Mouse (Mus musculus) B cell, adult 62 days (primary cell): ENCODE data around the gene Acad10. TPM values are rescaled to one million over a fixed set of nuclear protein-coding genes. Genes with fewer than 3 reads are reported as not detected.

Experiments used
- total RNA-seq: library from RNA; stranded (reverse); gene quantifications from 4 replicates; pipeline ENCODE4 v1.2.4, GENCODE M21; 2023

Acad10 gene
- 9.8 to 13.0 TPM (median 11.4 TPM) in 4 replicates for total RNA-seq

DNA sequence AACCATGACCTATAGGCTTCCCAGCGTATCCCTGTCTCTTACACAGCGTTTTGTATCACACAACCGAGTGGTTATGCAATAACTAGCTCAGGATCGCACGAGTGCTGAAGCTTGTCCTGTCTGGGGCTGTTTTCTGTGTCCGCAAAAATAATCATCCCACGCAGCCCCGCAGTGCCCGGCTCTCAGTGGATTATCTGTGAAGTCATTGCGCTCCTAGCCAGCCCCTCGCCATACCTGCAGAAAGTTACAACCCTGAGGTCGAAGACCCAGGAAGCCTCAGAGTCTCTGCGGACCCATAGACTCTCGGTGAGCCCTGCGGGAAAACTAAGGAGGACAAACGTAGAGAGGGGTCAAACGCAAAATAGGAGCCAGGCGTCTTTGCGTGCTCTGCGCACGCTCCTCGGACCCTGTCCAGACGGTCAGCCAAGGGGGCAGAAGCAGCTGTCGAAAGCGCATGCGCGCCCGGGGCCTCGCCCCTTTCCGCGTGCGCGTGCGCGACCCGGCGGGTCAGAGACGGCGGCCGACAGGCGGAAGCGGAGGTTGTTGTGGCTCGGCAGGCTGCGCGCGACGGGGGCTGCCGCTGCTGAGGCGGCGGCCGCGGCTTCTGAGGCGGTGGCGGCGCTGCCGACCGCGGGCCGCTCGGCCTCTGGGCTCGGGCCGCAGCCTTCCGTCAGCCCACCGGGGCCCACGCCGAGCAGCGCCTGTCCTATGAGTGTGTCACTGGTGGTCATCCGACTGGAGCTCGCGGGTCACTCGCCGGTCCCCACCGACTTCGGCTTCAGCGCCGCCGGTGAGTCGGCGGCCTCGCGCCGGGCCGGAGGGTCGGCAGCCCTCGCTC, at the start of gene Acad10, which contains the start of gene Brap:
Gene Acad10, minus strand, starts transcription at position 456 of the 838 bp plus-strand sequence.
Gene Brap, plus strand, starts transcription at position 505 of the 838 bp plus-strand sequence.

DNA sequence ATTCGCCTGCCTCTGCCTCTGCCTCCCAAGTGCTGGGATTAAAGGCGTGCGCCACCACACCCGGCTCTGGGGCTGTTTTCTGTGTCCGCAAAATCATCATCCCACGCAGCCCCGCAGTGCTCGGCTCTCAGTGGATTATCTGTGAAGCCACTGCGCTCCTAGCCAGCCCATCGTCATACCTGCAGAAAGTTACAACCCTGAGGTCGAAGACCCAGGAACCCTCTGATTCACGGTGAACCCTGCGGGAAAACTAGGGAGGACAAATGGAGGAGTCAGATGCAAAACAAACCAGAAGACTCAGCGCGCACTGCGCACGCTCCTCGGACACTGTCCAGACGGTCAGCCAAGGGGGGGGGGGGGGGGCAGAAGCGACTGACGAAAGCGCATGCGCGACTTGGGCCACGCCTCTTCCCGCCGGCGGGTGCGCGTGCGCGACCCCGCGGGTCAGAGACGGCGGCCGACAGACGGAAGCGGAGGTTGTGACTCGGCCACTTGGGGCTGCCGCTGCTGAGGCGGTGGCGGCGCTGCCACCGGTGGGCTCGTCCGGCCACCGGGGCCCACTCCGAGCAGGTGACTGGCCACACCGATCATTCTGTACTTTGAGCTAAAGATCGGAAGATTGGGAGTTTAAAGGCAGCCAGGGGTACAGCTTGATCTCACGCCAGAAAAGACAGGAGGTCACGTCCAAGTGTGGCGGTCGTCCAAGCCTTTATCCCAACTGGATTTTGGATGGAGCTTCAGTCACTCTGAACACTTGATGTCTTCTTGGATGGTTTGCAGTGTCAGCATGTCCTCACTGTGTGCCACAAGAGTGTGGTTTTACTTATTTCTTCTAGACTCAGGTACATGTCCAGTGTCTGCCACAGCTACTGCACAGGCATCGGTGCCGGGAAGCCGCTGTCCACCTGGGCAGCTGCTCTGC, 41.5 kb downstream of the Acad10 start, which contains the start of gene Acad12:
Gene Acad12, minus strand, starts transcription at position 347 of the 922 bp plus-strand sequence.

DNA sequence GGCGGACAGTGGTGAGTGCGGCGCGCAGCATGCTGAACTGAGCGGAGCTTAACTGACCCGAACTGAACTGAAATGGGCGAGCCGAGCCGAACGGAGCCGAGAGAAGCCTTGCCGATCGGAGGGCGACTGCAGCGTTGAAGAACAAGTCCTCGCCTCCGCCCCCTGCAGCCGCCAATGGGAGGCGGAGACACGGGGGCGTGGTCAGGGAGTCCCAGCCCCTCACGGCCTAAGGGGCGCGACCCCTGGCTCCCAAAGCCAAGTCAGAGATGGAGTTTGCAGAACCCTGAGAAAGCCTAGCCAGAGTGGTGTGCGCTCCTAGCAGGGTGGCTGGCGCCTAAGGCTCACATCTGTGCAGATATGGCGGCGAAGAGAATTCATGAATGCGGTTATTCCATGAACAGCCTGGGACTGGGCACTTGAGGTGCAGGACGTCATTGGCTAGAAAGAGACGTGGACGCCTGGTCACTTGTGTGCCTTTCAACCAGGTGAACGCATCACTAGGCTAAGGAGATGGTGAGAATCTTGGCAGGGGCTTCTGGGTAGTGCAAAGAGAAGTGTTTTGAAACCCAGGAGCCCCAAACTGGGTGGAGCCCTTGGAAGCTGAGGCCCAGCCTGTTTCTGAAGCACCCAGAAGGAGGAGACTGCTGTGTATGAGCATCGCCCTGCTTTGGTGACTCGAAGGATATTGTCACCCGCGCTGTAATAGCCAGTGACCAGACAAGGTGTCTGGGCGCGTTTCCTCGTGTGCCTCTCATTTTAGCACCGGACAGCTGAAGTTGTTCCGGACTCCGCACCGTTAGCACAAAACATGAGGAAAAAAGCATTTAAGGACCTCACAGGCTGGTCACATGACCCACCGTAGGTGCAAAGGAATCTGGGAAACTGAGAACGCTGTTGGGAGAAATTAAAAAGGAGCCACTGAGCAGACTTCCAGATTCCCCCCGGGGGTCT, 66.6 kb downstream of the Acad10 start, which contains the start of gene Aldh2:
Gene Aldh2, minus strand, starts transcription at position 374 of the 951 bp plus-strand sequence.

Other genes with a start within 250 kb of the Acad10 start
- gene Tmem116, start 208.6 kb downstream of the Acad10 start, total RNA-seq = 0.63 to 1.8 TPM (median 1.3 TPM) in 4 replicates
- gene Erp29, start 208.0 kb downstream of the Acad10 start, total RNA-seq = 164 to 172 TPM (median 168 TPM) in 4 replicates
- 0.16 to 0.17 TPM in 2 of 4 replicates, not detected in the others for gene Adam1b, start 157.1 kb downstream of the Acad10 start, total RNA-seq
- gene Adam1a, start 115.0 kb downstream of the Acad10 start, total RNA-seq = 5.0 to 6.7 TPM (median 5.3 TPM) in 4 replicates
- not detected in 4 replicates for gene Gm42878, start 115.0 kb downstream of the Acad10 start, total RNA-seq
- 87.8 to 102 TPM (median 94.5 TPM) in 4 replicates for gene Mapkapk5, start 114.6 kb downstream of the Acad10 start, total RNA-seq
- 323 to 356 TPM (median 343 TPM) in 4 replicates for gene Aldh2, start 66.7 kb downstream of the Acad10 start, total RNA-seq
- gene Acad12, start 41.6 kb downstream of the Acad10 start, total RNA-seq = 9.5 to 12.7 TPM (median 10.2 TPM) in 4 replicates
- gene Brap, start within 50 bp of the Acad10 start, total RNA-seq = 84.6 to 91.2 TPM (median 89.7 TPM) in 4 replicates
- 69.8 to 88.9 TPM (median 78.7 TPM) in 4 replicates for gene Atxn2, start 50.8 kb upstream of the Acad10 start, total RNA-seq
- gene Sh2b3, start 177.1 kb upstream of the Acad10 start, total RNA-seq = 159 to 169 TPM (median 162 TPM) in 4 replicates
- gene Pheta1, start 188.5 kb upstream of the Acad10 start, total RNA-seq = 2.5 to 3.3 TPM (median 3.1 TPM) in 4 replicates